Mouse (Mus musculus) neutrophil, adult 65 days (primary cell): ENCODE results near the gene Scgn. TPM values are rescaled to one million over a fixed set of nuclear protein-coding genes. Genes with fewer than 3 reads are reported as not detected.

ENCODE experiments used
- total RNA-seq: library from RNA; stranded (reverse); gene quantifications from 2 replicates; pipeline ENCODE4 v1.2.4, GENCODE M21; 2023

The Scgn gene
- total RNA-seq = not detected in 2 replicates

GRCm38 (mm10) chr13:23990928-23991327 lies at the start of gene Scgn:
Scgn (minus strand) TSS chr13:23991214.

GRCm38 (mm10) chr13:23934211-23934520 lies 56.8 kb downstream of the Scgn start, which contains the start of gene Hist1h2aa:
Hist1h2aa (plus strand) TSS chr13:23934462.

GRCm38 (mm10) chr13:23933421-23934210 lies 57.4 kb downstream of the Scgn start, which contains the start of gene Hist1h2ba:
Hist1h2ba (minus strand) TSS chr13:23934156.

GRCm38 (mm10) chr13:23914376-23915167 lies 76.4 kb downstream of the Scgn start, which contains the start of gene Slc17a4:
Slc17a4 (minus strand) TSS chr13:23915009.

Other genes with a start within 250 kb of the Scgn start
- 379 and 485 TPM in 2 replicates for gene Hist1h3c, start 245.6 kb downstream of the Scgn start, total RNA-seq
- 566 and 573 TPM in 2 replicates for gene Hist1h2bb, start 244.5 kb downstream of the Scgn start, total RNA-seq
- 470 and 881 TPM in 2 replicates for gene Hist1h2ab, start 240.1 kb downstream of the Scgn start, total RNA-seq
- gene Hist1h3b, start 238.9 kb downstream of the Scgn start, total RNA-seq = 584 and 951 TPM in 2 replicates
- gene Hist1h4b, start 234.2 kb downstream of the Scgn start, total RNA-seq = 196 and 310 TPM in 2 replicates
- 278 and 356 TPM in 2 replicates for gene Hist1h4a, start 230.0 kb downstream of the Scgn start, total RNA-seq
- gene Hist1h3a, start 228.8 kb downstream of the Scgn start, total RNA-seq = 546 and 576 TPM in 2 replicates
- gene Hist1h1a, start 227.5 kb downstream of the Scgn start, total RNA-seq = 193 and 241 TPM in 2 replicates
- gene Trim38, start 221.3 kb downstream of the Scgn start, total RNA-seq = not detected in 2 replicates
- not detected in 2 replicates for gene Slc17a2, start 184.2 kb downstream of the Scgn start, total RNA-seq
- not detected in 2 replicates for gene Slc17a3, start 151.8 kb downstream of the Scgn start, total RNA-seq
- gene Slc17a1, start 123.5 kb downstream of the Scgn start, total RNA-seq = not detected in 2 replicates
- gene Slc17a4, start 76.2 kb downstream of the Scgn start, total RNA-seq = not detected in 2 replicates
- gene Hist1h2ba, start 57.1 kb downstream of the Scgn start, total RNA-seq = not detected in 2 replicates
- not detected in 2 replicates for gene Hist1h2aa, start 56.8 kb downstream of the Scgn start, total RNA-seq